9 mouse cellular contexts compared by ENCODE assay signal in genomic region chr13:73887415-73887874, GRCm38 (mm10). TPM values are rescaled to one million over a fixed set of nuclear protein-coding genes. Genes with fewer than 3 reads are reported as not detected.
A peak's percentile ranks its signal among the peaks of the same experiment; 100 is the strongest.
DNase-seq lines count a peak whose midpoint lies in the region; ATAC-seq and TF ChIP-seq lines count a peak whose summit lies in the region.
"Had no signal": no experiment of that assay in that cellular context is flagged by ENCODE, and none has a peak within 500 bp of the region (broad histone marks: within the 10 kb centered on the region; RNA-seq: fewer than 3 reads in every experiment).

No protein-coding gene starts in this region.

- TF ChIP-seq CTCF in hindbrain, postnatal 0 days (IDR thresholded peaks at IDR 0.05; ENCODE audit: low read depth), result no peak

- H3K27ac ChIP-seq in hindbrain, postnatal 0 days, result no peak overlapping the region
- no peak overlapping the region for H3K27ac ChIP-seq in hindbrain, embryonic 13.5 days
- no peak overlapping the region for H3K27ac ChIP-seq in heart, embryonic 16.5 days (ENCODE audit: low read length)
- peak overlapping the region; percentile 79; the same call in 1 of the 2 replicates for H3K27ac ChIP-seq in limb, embryonic 13.5 days
- H3K27ac ChIP-seq: neural tube, embryonic 13.5 days had no signal

- no peak overlapping the region for H3K9ac ChIP-seq in hindbrain, postnatal 0 days (replicated peaks; ENCODE audit: low read length)
- no peak overlapping the region for H3K9ac ChIP-seq in hindbrain, embryonic 13.5 days
- no peak overlapping the region for H3K9ac ChIP-seq in heart, embryonic 16.5 days (ENCODE audit: low read length)
- H3K9ac ChIP-seq in limb, embryonic 13.5 days, result no peak overlapping the region
- H3K9ac ChIP-seq: neural tube, embryonic 13.5 days had no signal

- 58% methylated on average over 4 of the region's 4 CpGs for WGBS in hindbrain, postnatal 0 days
- 71% methylated on average over 4 of the region's 4 CpGs for WGBS in hindbrain, embryonic 13.5 days
- 46% methylated on average over 4 of the region's 4 CpGs for WGBS in heart, embryonic 16.5 days
- 10% methylated on average over 4 of the region's 4 CpGs for WGBS in limb, embryonic 13.5 days

- no peaks in the 10 kb centered on the region for H3K27me3 ChIP-seq in hindbrain, postnatal 0 days (ENCODE audit: insufficient read depth, low read length)
- H3K27me3 ChIP-seq in hindbrain, embryonic 13.5 days, result no peaks in the 10 kb centered on the region
- no peaks in the 10 kb centered on the region for H3K27me3 ChIP-seq in heart, embryonic 16.5 days (ENCODE audit: control insufficient read depth, insufficient read depth, low read length)
- H3K27me3 ChIP-seq in limb, embryonic 13.5 days, result no peaks in the 10 kb centered on the region
- H3K27me3 ChIP-seq: neural tube, embryonic 13.5 days had no signal

- DNase-seq in hindbrain, postnatal 0 days (ENCODE audit: low spot score), result peak; percentile 18
- peak; percentile 25 for DNase-seq in urinary bladder, adult 2 months (ENCODE audit: low spot score)
- no peak for DNase-seq in thymus, postnatal 25 days
- no peak for DNase-seq in spleen, postnatal 4 days (ENCODE audit: low spot score in 2 of 2)
- no peak for DNase-seq in cerebellum, adult 11 months

- no peaks in the 10 kb centered on the region for H3K9me3 ChIP-seq in hindbrain, postnatal 0 days (ENCODE audit: low read length)
- no peaks in the 10 kb centered on the region for H3K9me3 ChIP-seq in hindbrain, embryonic 13.5 days
- no peaks in the 10 kb centered on the region for H3K9me3 ChIP-seq in heart, embryonic 16.5 days (replicated peaks; ENCODE audit: control insufficient read depth, low read length)
- no peaks in the 10 kb centered on the region for H3K9me3 ChIP-seq in limb, embryonic 13.5 days
- H3K9me3 ChIP-seq: neural tube, embryonic 13.5 days had no signal

- no peak overlapping the region for H3K4me2 ChIP-seq in hindbrain, postnatal 0 days (ENCODE audit: low read depth, low read length)
- no peak overlapping the region for H3K4me2 ChIP-seq in hindbrain, embryonic 13.5 days
- no peak overlapping the region for H3K4me2 ChIP-seq in heart, embryonic 16.5 days (ENCODE audit: low read depth, low read length)
- H3K4me2 ChIP-seq in limb, embryonic 13.5 days (replicated peaks), result 0 out of 2 replicates have a peak overlapping the region, but pooled peaks have one; percentile 1
- H3K4me2 ChIP-seq: neural tube, embryonic 13.5 days had no signal

- no peak overlapping the region for H3K4me3 ChIP-seq in hindbrain, postnatal 0 days (ENCODE audit: low read length)
- no peak overlapping the region for H3K4me3 ChIP-seq in hindbrain, embryonic 13.5 days
- no peak overlapping the region for H3K4me3 ChIP-seq in heart, embryonic 16.5 days (ENCODE audit: low read length)
- H3K4me3 ChIP-seq in limb, embryonic 13.5 days, result no peak overlapping the region
- H3K4me3 ChIP-seq: neural tube, embryonic 13.5 days had no signal

- H3K4me1 ChIP-seq in hindbrain, postnatal 0 days (ENCODE audit: insufficient read depth, low read length), result 0 out of 2 replicates have a peak, but pooled peaks cover 3% of the 10 kb centered on the region
- H3K4me1 ChIP-seq in hindbrain, embryonic 13.5 days (replicated peaks), result no peaks in the 10 kb centered on the region
- peaks cover 6% of the 10 kb centered on the region for H3K4me1 ChIP-seq in heart, embryonic 16.5 days (ENCODE audit: control insufficient read depth, insufficient read depth, low read length)
- peaks cover 36% of the 10 kb centered on the region for H3K4me1 ChIP-seq in limb, embryonic 13.5 days
- H3K4me1 ChIP-seq: neural tube, embryonic 13.5 days had no signal

- no peaks in the 10 kb centered on the region for H3K36me3 ChIP-seq in hindbrain, postnatal 0 days (ENCODE audit: insufficient read depth, low read length)
- no peaks in the 10 kb centered on the region for H3K36me3 ChIP-seq in hindbrain, embryonic 13.5 days
- no peaks in the 10 kb centered on the region for H3K36me3 ChIP-seq in heart, embryonic 16.5 days (ENCODE audit: control insufficient read depth, insufficient read depth)
- H3K36me3 ChIP-seq in limb, embryonic 13.5 days, result no peaks in the 10 kb centered on the region
- H3K36me3 ChIP-seq: neural tube, embryonic 13.5 days had no signal

- ATAC-seq in hindbrain, postnatal 0 days, result peak; percentile 57; the same call in 1 of the 2 replicates
- ATAC-seq in hindbrain, embryonic 13.5 days (ENCODE audit: low FRiP score), result no peak
- ATAC-seq in heart, embryonic 16.5 days (replicated peaks; ENCODE audit: extremely low read depth, insufficient read depth, low FRiP score), result peak; percentile 71; the same call in 1 of the 2 replicates
- ATAC-seq in limb, embryonic 13.5 days (ENCODE audit: low FRiP score, low read depth), result peak; percentile 77

RNA-seq across cellular contexts. Expression of gene Nkd2, which starts 40.0 kb away (rescaled TPM):
- total RNA-seq in hindbrain, postnatal 0 days (2014; rRNA removed), result 18.3 and 24.2 TPM in 2 replicates
- 10.3 and 12.6 TPM in 2 replicates for polyA plus RNA-seq in hindbrain, postnatal 0 days (2015; fragmentation: Nextera tagmentation; extraction: Ambion mirVana)
- 9.5 and 9.7 TPM in 2 replicates for polyA plus RNA-seq in hindbrain, embryonic 13.5 days (2015; fragmentation: Nextera tagmentation; extraction: Ambion mirVana)
- 3.0 and 3.7 TPM in 2 replicates for polyA plus RNA-seq in heart, embryonic 16.5 days (2015; fragmentation: Nextera tagmentation; extraction: Ambion mirVana)
- 40.5 and 44.5 TPM in 2 replicates for polyA plus RNA-seq in limb, embryonic 13.5 days (2015; fragmentation: Nextera tagmentation; extraction: Ambion mirVana)
- 64.0 and 74.8 TPM in 2 replicates for polyA plus RNA-seq in urinary bladder, adult 2 months (2012; rRNA removed)

RNA-seq across cellular contexts. Expression of gene Trip13, which starts 50.1 kb away (rescaled TPM):
- total RNA-seq in hindbrain, postnatal 0 days (2014; rRNA removed), result 1.9 and 2.6 TPM in 2 replicates
- 10.5 and 11.8 TPM in 2 replicates for polyA plus RNA-seq in hindbrain, postnatal 0 days (2015; fragmentation: Nextera tagmentation; extraction: Ambion mirVana)
- polyA plus RNA-seq in hindbrain, embryonic 13.5 days (2015; fragmentation: Nextera tagmentation; extraction: Ambion mirVana), result 14.0 and 15.2 TPM in 2 replicates
- polyA plus RNA-seq in heart, embryonic 16.5 days (2015; fragmentation: Nextera tagmentation; extraction: Ambion mirVana), result 25.1 and 27.3 TPM in 2 replicates
- 42.9 and 43.8 TPM in 2 replicates for polyA plus RNA-seq in limb, embryonic 13.5 days (2015; fragmentation: Nextera tagmentation; extraction: Ambion mirVana)
- polyA plus RNA-seq in urinary bladder, adult 2 months (2012; rRNA removed), result 1.7 and 2.0 TPM in 2 replicates

RNA-seq across cellular contexts. Expression of gene Brd9, which starts 50.2 kb away (rescaled TPM):
- 68.2 and 71.7 TPM in 2 replicates for total RNA-seq in hindbrain, postnatal 0 days (2014; rRNA removed)
- polyA plus RNA-seq in hindbrain, postnatal 0 days (2015; fragmentation: Nextera tagmentation; extraction: Ambion mirVana), result 72.4 and 73.2 TPM in 2 replicates
- polyA plus RNA-seq in hindbrain, embryonic 13.5 days (2015; fragmentation: Nextera tagmentation; extraction: Ambion mirVana), result 98.9 and 105 TPM in 2 replicates
- polyA plus RNA-seq in heart, embryonic 16.5 days (2015; fragmentation: Nextera tagmentation; extraction: Ambion mirVana), result 36.4 and 38.1 TPM in 2 replicates
- polyA plus RNA-seq in limb, embryonic 13.5 days (2015; fragmentation: Nextera tagmentation; extraction: Ambion mirVana), result 64.7 and 65.4 TPM in 2 replicates
- polyA plus RNA-seq in urinary bladder, adult 2 months (2012; rRNA removed), result 62.4 and 64.3 TPM in 2 replicates

Comparison
In these comparisons a context has a peak if more than half of its experiments do, and no peak if none do; other contexts are left out.
1. DNase-seq: peak in hindbrain, postnatal 0 days (single experiment) and urinary bladder, adult 2 months (single experiment); none in thymus, postnatal 25 days (single experiment), spleen, postnatal 4 days (0 of 2) and cerebellum, adult 11 months (single experiment).